Mouse (Mus musculus) cerebellum, postnatal 25 days (tissue): ENCODE measurements around the gene Dnajc16.
"Not testable (repeated sequence)": the region's sequence is repeated elsewhere in the genome, so short reads cannot be mapped to it uniquely, and the experiment has no call there.

Experiments
- DNase-seq, 2 experiments: peaks; one replicate each; pipeline ENCODE4 v3.0.0; 2021; ENCODE audit warnings: mixed read lengths in 2 of 2

Gene Dnajc16

GRCm38 (mm10) chr4:141794152-141794535 lies 3.4 kb upstream of the Dnajc16 start:
- no peak for DNase-seq

GRCm38 (mm10) chr4:141793282-141794151 lies 2.8 kb upstream of the Dnajc16 start, which contains the start of gene Casp9:
Gene Casp9, plus strand, starts transcription at chr4:141793612.
- DNase-seq = peak; percentile 97 to 98

GRCm38 (mm10) chr4:141792554-141793281 lies 2.0 kb upstream of the Dnajc16 start:
- DNase-seq = no peak

- peak; percentile 21 to 56 for DNase-seq
Observed at GRCm38 (mm10) chr4:141791951-141792350, 1.2 kb upstream of the Dnajc16 start.

- no peak for DNase-seq
Observed at GRCm38 (mm10) chr4:141791486-141791885, 755 bp upstream of the Dnajc16 start.

DNA sequence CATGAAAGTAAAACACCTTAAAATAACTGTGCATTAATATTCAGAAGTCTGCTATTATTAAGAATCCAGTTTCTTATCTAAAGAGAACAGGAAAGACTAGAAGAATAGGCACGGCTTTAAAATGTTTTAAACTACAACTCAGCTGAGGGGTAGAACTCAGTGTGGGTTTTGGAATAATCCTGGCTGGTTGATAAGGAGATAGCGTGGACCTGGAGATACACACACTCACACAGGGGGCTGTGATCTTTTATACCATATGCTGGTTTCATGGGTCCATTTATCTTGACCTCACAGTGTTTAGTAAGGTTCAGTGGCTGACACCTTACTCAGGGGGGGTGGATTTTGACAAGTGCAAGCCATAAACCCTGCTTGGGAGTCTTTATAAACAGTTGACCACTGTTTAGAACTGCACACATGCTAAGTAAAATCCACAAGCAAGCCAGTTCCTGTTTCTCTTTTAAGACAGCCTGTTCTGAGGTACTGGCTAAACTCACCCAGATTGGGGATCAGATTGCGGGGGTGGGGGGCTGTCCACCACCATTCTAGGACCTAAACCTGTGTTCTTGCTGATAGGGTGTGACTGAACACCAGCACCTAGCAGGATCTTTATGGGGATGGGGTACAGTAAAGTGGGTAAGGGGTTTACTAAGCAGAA lies 1.0 kb downstream of the Dnajc16 start:
- DNase-seq = no peak

DNA sequence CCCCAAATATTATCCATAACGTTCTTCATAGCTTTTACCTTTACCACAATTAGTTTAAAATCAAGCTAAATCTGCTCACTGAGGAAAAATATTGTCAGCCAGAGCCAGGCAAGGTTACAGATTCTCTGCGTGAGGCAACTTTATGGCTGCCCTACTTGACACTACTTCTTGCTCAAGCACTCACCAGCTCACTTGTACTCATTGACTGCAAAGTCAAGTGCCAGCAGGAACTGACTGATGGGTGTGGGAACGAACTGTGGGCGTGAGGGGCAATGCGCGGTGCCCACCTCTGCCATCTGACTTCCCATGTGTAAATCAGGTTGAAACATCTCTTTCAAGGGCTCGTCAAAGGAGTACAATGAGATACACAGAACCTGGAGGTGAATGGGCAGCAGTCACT lies 3.3 kb downstream of the Dnajc16 start:
- no peak for DNase-seq

DNA sequence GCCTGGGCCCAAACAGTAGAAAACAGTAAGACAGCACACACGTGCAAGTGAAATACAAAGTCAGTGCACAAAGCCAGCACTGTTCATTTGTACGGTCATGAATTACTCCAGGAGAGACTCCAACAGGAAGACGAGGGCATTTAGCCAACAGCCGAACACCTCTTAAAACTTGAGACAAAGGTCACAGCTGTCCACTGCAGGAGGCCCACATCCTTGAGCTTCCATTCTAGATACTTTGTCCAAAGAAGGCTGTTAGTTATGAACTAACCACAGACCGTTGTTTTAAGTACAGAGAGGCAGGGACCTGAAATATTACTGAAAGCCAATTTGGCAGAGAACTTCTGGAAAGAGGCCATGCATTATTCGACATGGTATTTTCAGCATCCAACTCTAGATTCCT lies 3.7 kb downstream of the Dnajc16 start:
- no peak for DNase-seq

- DNase-seq = no peak
Observed at GRCm38 (mm10) chr4:141786141-141786540, 4.6 kb downstream of the Dnajc16 start.

- DNase-seq = no peak
Observed at GRCm38 (mm10) chr4:141784835-141785234, 5.9 kb downstream of the Dnajc16 start.

GRCm38 (mm10) chr4:141781201-141781985 lies 9.3 kb downstream of the Dnajc16 start:
- DNase-seq = no peak

- no peak for DNase-seq
Observed at GRCm38 (mm10) chr4:141779828-141780227, 10.9 kb downstream of the Dnajc16 start.

GRCm38 (mm10) chr4:141773019-141773418 lies 17.7 kb downstream of the Dnajc16 start:
- DNase-seq = not testable (repeated sequence)

DNA sequence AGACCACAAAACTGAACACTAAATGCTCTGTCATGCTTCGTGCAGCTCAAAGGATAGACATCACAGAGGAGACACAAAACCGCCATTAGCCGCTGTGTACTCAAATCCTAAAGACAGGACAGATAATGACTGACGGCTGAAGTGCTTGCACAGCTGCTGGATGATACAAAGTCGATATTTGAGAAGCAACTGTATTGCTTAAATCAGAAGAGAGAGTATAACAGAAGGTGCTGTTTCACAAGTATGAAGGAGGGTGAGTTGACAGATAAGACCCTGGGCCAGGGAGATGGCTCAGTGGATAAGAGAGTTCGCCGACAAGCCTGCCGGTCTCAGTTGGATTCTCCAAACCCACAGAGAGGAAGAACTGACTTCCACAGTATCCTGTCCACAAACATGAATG lies 18.9 kb downstream of the Dnajc16 start:
- DNase-seq = no peak

- DNase-seq = no peak
Observed at GRCm38 (mm10) chr4:141769501-141770160, 21.1 kb downstream of the Dnajc16 start.

- DNase-seq = peak; percentile 79 to 81
Observed at GRCm38 (mm10) chr4:141767353-141768036, 23.2 kb downstream of the Dnajc16 start.

DNA sequence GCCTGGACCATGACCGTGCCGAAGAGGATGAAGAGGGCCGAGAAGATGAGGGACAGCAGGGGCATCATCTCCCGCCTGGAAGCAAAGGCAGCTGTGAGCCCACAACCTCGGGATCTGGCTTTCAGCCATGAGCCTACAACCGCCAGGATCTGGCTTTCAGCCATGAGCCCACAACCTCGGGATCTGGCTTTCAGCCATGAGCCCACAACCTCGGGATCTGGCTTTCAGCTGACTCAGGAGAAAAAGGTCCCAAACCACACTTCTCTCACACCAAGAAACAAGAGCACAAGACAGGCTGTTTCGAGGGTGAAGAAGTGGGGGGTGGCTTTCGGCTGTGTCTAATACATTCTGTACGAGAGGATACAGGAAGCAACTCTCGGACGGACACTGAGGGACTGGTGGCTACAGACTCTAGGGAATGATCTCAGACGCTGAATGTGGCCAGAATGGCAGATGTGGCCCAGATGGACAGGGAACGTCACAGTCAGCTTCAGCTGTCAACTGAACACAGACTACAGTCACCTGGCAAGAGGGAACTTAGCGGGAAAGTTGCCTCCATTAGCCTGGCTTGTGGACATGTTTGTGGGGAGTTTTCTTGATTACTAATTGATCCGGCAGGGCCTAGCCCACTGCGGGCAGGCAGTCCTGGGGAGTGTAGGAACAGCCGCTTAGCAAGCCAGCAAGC lies 23.9 kb downstream of the Dnajc16 start:
- DNase-seq = peak; percentile 25 to 30

DNA sequence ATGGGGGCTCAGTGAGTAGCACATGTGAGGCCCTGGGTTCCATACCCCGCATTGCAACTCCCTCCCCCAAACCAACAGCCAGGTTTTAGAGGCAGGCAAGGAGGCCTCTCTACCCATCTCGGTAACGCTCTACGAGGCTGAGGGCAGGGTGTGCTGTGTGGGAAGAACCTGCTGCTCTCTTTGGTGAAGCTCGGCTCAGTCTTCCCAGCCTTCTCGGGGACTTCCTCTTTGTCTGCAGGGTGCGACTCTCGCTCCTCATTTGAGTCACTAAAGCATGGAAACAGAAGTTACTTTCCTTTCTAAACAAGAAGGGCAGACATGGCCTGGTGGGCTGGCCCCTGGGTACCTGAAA lies 24.4 kb downstream of the Dnajc16 start:
- DNase-seq = no peak

DNA sequence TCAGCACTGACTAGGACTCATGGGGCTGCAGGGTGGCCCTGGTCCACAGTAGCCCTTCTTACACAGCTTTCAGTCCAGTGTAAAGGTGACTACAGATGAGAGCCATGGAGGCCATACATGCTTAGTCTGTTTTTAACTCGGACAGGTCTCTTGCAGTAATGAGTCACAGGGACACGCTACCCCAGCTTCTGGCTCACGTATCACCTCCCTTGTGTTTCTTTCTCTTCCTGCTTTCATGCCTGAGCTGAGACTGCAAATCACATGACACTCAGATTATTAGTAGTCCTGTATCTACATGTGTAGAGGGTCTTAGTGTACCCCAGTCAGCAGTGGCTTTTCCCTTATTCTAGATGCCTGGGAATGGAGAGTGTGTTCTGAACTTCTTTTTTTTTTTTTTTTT lies 25.7 kb downstream of the Dnajc16 start:
- no peak for DNase-seq

GRCm38 (mm10) chr4:141763476-141763875 lies 27.3 kb downstream of the Dnajc16 start:
- DNase-seq = no peak

- DNase-seq = no peak
Observed at GRCm38 (mm10) chr4:141762102-141762598, 28.6 kb downstream of the Dnajc16 start.
